Mouse (Mus musculus) lung, adult 18-20 months (tissue): ENCODE results near the gene Sfta2.
A peak's percentile ranks its signal among the peaks of the same experiment; 100 is the strongest.

Source experiments
- DNase-seq, 2 experiments: peaks; one replicate each; pipeline ENCODE4 v3.0.0; 2022; ENCODE audit warnings: mixed read lengths in 2 of 2

Gene Sfta2

DNA sequence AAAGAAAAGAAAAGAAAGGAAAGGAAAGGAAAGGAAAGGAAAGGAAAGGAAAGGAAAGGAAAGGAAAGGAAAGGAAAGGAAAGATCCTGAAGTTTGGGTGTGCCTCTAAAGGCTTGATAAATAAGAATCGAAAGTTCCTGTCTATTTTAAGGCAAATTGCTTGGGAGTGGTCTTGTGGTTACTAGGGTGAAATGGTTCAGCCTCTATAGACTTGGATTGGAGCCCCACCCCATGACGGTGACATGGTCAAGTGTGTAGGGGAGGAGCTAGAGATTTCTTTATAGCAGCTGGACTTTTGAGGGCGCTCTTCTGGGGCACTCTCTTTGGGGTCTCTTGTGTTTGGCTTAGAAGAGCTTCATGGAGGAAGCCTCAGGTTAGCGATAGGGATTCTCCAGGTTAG, 7.6 kb upstream of the Sfta2 start:
- DNase-seq: no peak

DNA sequence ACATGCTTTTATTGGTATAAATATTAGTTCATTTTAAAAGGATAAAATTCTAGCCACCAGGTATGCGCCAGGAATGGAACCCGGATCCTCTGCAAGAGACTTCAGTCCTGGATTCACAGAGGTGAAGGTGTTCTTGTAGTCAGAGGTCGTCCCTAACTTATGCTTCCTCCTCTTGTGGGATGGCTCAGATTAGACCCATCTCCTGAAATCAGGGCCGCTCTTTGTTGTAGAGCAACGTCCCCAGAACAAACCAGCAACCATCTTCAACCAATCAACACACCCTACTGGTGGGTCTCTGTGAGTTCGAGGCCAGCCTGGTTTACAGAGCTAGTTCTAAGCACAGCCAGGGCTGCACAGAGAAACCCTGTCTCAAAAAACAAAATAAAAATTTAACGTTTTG, 6.9 kb upstream of the Sfta2 start:
- DNase-seq: no peak

DNA sequence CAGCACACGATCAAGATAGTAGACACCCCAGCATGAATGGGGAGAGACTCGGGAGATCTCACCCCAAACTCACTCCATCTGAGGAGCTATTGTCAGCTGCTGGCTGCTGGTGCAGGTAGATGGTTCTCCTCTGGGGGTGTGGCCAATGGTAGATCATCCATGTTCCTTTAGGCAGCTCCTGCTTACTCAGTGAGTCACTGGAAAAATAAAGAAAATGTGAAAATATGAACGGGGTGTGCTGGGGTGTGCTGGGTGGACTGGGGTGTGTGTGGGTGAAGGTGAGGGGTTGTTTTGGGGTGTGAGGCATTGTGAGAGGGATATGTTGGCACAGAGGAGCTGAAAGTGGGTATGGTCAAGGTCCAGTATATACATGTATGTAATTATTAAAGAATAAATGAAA, 4.0 kb upstream of the Sfta2 start:
- DNase-seq: no peak

DNA sequence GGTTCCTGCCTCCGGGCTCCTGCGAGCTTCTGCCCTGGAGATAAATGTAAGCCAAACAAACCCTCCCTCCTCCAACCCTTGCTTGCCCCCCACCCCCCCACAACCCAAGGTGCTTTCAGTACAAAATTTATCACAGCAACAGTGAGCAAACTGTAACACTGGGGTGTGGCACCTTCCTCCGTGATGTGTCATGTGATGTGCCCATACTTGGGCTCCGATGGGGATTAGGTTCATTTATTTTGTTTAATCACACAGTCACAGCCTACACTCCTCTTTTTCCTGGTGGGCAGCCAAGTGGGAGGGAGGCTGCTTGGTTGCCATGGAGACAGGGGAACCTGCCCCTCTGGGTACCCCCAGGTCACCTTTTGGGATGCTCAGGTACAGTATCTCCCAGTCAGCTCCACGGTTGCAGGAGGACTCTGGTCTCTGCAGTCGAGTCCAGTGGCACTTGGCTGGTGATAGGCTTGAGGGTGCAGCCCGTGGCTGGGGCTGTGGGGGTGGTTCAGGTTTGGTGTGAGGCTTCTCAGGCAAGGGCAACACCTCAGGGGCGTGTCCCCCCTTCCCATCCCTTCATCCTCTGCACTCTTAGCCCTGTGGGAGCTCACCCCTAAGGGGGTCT, 496 bp downstream of the Sfta2 start:
- no peak for DNase-seq

DNA sequence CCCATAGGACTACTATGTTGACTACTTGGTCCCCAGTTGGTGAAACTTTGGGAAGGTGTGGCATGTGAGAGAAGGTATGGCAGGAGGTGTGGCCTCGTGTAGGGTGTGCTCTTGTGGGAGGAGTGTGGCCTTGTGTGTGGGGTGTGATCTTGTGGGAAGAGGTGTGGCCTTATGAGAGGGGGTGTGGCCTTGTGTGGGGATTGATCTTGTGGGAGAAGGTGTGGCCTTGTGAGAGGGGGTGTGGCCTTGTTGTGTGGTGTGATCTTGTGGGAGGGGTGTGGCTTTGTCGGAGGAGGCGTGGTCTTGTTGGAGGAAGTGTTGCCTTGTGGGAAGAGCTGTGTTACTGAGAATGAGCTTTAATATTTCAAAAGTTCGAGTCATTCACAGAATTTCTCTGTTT, 15.8 kb downstream of the Sfta2 start:
- DNase-seq: no peak

DNA sequence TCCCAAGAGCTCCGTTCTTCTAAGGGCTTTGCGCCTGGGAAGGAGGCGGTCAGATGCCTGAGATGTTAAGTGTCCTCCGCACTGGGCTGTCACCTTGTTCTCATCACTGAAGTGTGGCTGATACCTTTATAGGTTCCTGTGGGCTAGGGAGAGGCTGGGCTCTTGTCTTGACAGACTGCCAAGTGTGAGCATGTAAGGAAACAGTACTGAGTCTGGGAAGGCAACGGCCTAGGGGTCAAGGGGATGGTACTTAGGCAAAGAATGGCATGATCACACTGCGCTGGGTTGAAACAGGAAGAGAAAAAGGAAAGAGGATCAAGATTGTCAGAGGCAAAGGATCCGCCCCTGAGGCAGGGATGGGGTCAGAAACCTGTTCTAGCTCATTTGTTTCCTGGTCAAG, 25.2 kb downstream of the Sfta2 start, which contains the start of gene Gm9573:
TSS of gene Gm9573 (minus strand) at position 101 of the 400 bp plus-strand sequence.
- DNase-seq: no peak

DNA sequence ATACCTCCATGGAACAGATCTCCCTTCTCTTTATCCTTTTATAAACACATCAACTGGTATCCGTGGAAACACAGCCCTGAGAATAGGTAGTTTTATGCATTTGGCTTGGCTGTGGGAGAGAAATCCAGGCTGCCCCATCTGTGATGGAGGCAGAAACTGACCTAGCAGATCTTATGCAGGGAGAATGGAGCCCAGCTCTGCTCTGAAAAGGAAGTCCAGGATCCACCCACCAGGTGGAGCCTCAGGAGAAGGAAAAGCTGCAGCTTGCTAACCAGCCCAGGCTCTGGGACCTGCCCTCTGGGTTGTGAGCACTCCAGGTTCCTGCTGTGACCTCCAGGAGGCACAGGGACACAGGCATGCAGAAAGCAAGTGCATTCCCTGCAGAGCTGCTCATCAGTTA, 32.6 kb downstream of the Sfta2 start:
- peak; percentile 58 to 73 for DNase-seq

DNA sequence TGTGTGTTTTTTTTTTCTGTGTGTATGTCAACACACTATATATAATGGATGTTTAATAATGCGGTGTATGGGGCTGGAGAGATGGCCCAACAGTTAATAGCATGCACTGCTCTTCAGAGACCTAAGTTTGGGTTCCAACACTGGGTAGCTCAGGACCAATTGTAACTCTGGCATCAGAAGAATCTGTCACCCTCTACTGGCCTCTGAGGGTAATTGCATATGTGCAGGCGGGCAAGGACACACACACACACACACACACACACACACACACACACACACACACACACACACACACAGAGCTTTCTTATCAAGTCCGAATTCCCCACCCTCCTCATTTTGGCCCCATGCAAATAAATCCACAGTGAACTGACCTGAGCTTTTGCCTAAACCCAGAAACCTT, 33.9 kb downstream of the Sfta2 start:
- DNase-seq: no peak

DNA sequence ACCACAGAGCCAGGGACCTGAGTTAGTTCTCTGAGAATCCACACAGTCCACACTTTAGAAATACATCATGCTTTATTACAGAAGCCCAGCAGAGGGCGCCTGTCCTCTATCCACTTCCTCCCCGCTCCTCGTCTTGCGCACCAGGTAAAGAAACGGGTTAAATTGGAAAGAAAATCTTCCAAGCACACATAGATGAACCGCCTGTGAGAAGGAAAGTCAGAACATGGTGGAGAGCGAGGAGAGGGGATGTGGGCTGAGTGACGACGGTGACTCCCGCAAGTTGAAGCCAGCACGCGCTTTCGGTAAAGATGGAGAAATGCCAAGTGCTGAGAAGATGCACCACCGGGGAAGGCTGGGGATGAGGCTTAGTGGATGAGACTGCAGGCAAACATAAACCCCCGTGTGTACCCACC, 34.4 kb downstream of the Sfta2 start:
- peak; percentile 57 to 71 for DNase-seq

DNA sequence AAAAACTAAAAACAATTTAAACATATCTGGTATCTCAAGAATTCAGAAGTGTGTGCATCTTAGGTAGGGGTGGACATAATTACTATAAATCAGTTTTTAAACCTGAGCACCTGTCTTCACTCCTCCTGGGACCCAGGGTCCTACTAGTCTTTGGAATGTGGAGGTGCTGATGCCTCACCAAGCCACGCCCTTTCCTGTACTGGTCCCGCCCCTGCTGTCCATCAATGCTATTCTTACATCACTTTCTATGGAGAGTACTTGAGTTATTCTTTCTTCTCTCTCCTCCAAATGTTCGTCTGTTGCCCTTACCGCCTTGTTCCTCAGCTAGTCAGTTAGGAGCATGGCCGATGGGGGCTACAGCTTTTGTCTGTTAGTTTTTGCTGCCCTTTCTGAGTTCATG, 35.0 kb downstream of the Sfta2 start:
- peak; percentile 81 to 88 for DNase-seq

DNA sequence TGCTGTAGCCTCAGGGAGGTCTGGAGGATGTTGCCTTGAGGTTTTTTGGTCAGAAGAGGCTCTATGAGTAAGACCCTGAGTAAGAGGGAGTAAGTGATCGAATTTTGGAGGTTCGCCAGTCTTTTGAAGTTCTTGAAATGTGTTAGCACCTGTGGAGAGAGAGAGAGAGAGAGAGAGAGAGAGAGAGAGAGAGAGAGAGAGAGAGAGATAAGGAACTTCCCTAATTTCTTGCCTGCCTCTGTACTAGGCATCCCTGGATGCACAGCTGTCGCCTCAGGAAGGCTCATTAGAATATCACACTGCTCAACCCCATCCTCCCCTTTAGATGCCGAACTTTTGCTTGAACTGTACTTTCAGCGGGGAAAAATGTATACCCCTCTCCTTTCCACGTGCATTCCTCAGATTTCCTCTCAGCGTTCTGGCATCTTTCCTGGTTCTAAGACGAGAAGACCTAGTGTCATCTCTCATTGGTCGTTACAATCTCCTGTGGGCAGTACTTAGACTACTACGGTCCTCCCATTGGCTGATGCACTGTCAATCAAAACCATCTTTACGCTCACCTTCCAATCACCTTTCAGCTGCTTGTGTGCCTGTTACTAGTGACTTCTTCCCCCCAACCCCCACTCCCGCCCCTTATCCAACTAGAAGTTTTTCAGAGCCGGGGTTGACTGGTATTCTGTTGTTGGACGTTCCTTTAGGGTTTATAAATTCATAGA, 37.3 kb downstream of the Sfta2 start:
- DNase-seq: peak; percentile 79 to 82

DNA sequence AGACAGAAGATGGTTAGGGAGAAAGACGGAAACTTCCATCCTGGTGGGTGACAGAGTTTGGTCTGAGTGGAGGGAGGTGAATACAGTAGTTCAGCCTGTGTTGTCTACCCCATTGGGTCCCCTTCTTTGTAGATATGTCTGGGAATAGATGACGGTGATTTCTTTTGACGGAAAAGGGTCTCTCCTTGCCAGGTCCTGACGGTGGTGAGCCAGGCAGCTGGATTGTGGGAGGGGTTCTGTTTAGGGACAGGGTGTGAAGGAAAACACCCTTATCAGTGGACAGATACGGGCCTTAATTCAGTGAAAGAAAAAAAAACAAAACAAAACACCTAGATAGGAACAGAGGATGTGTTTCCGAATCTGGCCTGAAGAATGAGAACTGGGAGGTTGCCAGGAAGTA, 38.0 kb downstream of the Sfta2 start:
- no peak for DNase-seq

DNA sequence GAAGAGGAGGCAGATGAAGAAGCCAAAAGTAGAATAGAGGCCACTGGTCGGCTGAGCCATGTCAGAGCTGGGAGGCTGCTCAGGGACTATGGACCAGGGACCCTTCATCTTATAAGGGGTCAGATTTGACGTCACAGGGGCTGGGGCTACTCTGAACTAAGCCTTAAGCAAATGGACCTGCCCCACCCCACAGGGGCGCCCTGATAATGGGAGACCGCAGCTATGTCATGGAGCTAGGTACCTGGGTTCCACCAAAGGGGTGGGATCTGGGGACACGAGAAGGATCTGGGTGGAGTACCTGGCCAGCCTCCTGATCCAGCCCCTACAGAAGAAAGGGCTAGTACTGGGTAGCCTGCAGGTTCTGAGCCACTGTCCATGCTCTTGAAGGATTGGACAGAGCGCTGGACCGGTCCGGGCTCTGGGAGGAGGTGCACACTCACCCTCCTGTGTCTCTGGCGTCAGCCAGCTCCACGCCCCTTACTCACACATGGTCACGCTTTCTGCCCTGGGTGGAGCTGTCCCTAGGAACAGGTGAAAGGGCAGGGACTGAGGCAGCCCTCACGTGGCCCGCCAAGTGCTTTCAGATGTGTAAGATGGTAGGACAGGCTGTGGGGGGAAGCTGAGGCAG, 42.4 kb downstream of the Sfta2 start, which contains the start of gene Mucl3:
TSS of gene Mucl3 (minus strand) at position 87 of the 628 bp plus-strand sequence.
- peak; percentile 47 to 77 for DNase-seq

DNA sequence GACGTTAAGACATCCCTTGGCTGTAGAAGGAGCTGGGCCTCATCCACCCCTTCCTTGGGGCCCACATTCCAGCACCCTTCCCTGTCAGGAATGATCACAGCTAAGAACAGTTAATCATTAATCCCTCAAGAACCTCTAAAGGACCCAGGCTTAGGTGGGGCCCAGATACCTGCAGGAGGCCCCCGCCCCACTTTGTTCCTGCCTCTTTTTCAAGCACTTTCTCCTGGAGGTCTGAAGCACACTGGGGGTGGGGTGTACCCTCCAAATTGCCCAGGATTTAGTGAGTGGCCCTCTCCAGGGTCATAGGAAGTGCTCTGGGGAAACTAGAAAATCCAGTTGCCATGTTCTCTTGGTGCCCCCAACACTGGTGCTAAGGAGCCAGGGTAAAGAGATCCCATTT, 48.1 kb downstream of the Sfta2 start:
- DNase-seq: peak; percentile 84 to 90

DNA sequence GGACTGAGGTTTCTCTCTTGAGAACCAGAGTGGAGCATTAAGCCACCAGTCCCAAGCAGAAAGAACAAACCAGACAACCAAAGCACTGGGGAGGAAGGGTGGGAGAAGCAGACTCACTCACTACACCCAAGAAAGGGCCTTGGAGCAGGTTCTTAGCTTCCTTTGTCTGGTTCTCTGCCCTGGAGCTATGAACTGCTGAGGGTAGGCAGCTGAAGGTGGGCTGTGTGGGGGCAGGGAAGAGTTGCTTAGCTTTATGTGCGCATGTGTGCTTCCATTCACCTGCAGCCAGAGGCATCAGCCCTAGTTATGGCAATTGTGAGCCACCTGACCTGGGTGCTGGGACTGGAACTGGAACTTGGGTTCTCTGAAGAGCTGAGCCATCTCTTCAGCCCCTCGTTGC, 51.7 kb downstream of the Sfta2 start:
- no peak for DNase-seq

DNA sequence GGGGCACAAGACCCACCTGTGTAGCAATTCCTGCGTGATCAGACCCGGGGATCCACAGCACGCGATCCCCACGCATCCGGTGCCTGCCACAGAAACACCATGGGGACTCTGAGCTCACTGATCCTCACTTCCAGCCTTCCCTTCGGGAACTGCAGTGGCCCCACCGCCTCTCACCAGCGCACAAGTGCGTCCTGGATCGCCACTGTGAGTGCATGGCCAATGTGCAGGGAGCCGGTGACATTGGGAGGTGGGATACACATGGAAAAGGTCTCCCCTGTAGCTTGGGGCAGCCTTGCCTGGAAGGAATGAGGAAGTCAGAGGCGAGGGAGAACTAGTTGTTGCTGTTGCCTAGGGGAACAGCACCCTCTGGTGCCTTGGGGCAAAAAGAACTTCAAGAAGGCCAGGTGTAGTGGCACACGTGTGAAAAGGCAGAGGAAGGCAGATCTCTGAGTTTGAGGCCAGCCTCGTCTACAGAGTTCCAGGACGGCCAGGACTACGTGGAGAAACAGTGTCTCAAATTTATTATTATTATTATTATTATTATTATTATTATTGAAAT, 64.7 kb downstream of the Sfta2 start:
- DNase-seq: peak; percentile 75 to 81

DNA sequence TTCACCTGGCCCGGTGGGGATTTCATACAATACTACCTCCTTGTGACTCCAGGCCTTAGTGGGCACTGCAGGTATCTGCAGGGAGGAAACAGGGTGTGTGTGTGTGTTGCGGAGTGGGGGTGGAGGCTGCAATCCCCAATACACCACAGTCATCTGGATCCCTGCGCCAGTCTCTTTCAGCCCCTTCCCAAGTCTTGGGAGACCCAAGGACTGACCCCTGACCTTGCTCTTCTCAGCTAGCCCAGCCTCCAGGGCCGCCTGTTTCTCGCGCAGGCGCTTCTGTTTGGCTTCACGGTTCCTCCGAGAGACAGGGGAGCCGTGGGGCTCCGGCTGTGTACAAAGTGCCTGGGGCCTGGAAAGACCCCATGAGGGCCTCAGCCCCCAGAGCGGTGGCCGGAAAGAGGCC, 65.5 kb downstream of the Sfta2 start:
- no peak for DNase-seq

DNA sequence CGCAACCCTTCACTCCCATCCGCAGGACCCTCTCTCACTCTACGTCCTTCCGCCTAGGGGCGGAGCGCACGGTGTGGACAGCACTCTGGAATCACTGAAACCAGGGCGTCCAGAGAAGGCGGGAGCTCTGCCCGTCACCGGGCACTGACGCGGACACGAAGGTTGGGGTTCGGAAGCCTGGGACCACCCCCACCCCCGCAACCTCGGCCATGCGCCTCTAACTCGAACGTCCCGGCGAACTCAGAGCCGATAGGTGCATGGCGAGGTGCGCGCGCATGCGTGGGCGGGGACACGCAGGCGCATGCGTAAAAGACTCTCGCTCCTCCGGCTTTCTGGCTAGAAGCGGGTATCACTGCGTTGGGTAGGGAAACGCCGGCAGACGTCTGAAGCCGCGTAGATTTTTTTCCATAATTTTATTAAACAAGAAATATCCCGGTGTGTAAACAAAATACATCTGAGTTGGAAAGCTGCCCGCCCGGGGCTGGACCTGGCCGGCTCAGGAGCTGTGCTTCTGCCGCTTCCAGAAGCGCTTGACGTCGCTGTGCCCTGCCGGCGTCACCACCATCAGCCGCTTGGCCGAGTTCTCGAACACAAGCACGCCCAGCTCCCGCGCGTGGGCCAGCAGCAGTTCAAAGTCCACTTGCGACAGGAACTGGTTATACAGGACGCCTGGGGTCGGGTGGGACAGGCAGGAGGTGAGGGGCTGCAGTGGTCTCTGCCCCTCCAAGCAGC, 66.2 kb downstream of the Sfta2 start, which contains the start of gene Vars2:
TSS of gene Vars2 (minus strand) at position 259 of the 732 bp plus-strand sequence.
- DNase-seq: peak; percentile 95 to 97

DNA sequence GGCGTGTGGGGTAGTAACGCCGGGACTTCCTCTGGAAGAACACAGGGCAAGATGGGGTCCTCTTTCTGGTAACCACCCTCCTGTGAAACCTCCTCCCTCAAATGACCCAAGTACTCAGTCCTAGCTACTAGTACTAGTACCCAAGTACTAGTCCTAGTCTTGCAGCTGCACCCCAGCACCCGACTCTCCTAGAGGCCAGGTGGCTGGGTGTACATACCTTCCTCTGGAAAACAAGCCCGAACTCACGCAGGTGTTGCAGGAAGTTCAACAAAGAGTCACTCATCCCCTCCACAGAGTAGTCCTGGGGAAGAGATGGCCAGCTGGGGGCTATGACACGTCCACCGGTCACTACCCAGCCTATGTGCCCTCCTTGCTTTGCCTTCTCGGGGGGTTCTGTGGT, 68.4 kb downstream of the Sfta2 start:
- no peak for DNase-seq

DNA sequence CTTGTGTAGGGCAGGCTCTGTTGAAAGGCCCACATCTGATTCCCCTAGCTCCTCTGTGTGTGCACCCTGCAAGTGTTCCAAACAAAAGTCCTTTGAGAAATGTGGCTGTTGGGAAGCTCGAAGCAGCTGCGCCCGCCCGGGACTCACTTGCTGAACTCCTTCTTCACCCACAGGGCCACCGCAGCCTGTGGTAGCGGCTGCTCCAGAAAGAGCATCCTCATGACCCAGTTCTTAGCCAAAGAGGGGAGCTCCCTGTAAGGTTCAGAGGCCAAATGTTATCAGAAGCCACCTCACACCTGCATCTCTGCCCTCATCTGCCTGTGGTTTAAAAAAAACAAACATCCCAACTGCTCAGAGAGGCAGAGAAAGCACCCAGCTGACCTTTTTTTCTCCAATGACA, 70.5 kb downstream of the Sfta2 start:
- DNase-seq: no peak

DNA sequence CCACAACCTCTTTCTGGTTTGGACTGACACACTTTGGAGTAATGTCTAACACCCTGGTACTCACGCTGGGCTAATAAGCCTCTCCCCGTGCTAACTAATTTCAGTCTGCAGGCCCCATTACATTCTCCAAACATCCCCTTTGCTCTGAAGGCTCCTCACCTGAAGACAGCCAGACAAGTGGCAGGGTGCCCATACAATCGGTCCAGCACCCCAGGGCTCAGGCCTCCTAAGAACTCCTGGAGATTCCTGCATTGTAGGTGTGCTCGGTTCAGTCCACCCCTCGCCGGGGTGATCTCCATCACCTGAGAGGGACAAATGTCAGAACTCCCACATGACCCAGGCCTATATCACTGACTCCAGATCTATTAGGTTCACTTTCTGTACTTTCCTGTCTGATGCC, 71.2 kb downstream of the Sfta2 start:
- DNase-seq: no peak

DNA sequence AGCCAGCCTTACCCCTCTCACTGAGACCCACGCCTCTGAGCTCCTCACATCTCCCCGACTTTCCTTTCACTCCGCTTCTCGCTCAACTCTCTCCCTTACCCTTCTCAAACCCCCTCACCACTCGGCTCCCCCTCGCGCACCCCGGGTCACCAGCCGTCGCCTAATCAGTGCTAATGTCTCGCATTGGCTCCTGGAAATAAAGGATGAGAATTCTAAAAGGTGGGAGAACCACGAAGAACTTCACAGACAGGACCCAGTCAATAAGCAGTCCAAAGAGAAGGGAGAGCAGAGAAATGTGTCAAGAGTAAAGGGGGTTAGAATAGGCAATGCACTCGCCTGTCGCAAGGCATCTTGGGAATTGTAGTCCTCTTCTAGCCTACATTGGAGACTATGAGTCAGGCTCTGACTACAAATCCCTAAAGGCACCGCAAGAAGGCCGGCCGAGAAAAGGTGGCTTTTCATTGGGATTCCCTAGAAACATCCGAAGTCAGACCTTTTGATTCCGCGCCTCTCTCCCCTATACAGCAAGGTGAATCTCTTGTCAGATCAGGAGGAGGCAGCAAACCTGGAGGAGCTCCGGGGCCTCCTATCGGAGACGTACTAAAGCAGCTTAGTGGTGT, 72.2 kb downstream of the Sfta2 start, which contains the start of gene Gtf2h4:
TSS of gene Gtf2h4 (minus strand) at position 324 of the 620 bp plus-strand sequence.
- peak; percentile 91 to 94 for DNase-seq
